Mouse (Mus musculus) embryo, embryonic 10.5 days (tissue): ENCODE measurements around the gene Nfyc.

Experiments
- DNase-seq: peaks from one replicate; pipeline ENCODE4 v3.0.0-alpha.2; 2015; ENCODE audit warnings: low spot score

Gene Nfyc

GRCm38 (mm10) chr4:120747941-120748866 is 83.2 kb downstream of the Nfyc start, which contains the start of gene Kcnq4:
Kcnq4 (minus strand) TSS chr4:120748612.
- DNase-seq, result peak; percentile 32

- DNase-seq, result peak; percentile 39
Observed at GRCm38 (mm10) chr4:120747243-120747792, 84.1 kb downstream of the Nfyc start.

- DNase-seq, result peak; percentile 44
Observed at GRCm38 (mm10) chr4:120746552-120747150, 84.7 kb downstream of the Nfyc start.

- DNase-seq, result peak; percentile 38
Observed at GRCm38 (mm10) chr4:120745731-120746551, 85.4 kb downstream of the Nfyc start.

GRCm38 (mm10) chr4:120743636-120744035 is 87.7 kb downstream of the Nfyc start:
- no peak for DNase-seq

GRCm38 (mm10) chr4:120741303-120741702 is 90.1 kb downstream of the Nfyc start:
- no peak for DNase-seq

- DNase-seq, result no peak
Observed at GRCm38 (mm10) chr4:120734012-120734622, 97.3 kb downstream of the Nfyc start.

- DNase-seq, result no peak
Observed at GRCm38 (mm10) chr4:120732737-120733136, 98.6 kb downstream of the Nfyc start.

GRCm38 (mm10) chr4:120731030-120731644 is 100.2 kb downstream of the Nfyc start:
- DNase-seq, result peak; percentile 89

- DNase-seq, result no peak
Observed at GRCm38 (mm10) chr4:120730574-120730973, 100.8 kb downstream of the Nfyc start.

- DNase-seq, result no peak
Observed at GRCm38 (mm10) chr4:120730146-120730545, 101.2 kb downstream of the Nfyc start.

- peak; percentile 59 for DNase-seq
Observed at GRCm38 (mm10) chr4:120729441-120729840, 101.9 kb downstream of the Nfyc start.

GRCm38 (mm10) chr4:120727842-120728241 is 103.5 kb downstream of the Nfyc start:
- DNase-seq, result no peak

GRCm38 (mm10) chr4:120726174-120726573 is 105.2 kb downstream of the Nfyc start:
- no peak for DNase-seq

GRCm38 (mm10) chr4:120725516-120726090 is 105.8 kb downstream of the Nfyc start:
- peak; percentile 63 for DNase-seq

GRCm38 (mm10) chr4:120721574-120721973 is 109.8 kb downstream of the Nfyc start:
- DNase-seq, result no peak

- peak; percentile 32 for DNase-seq
Observed at GRCm38 (mm10) chr4:120719152-120719551, 112.2 kb downstream of the Nfyc start.

- no peak for DNase-seq
Observed at GRCm38 (mm10) chr4:120717591-120717990, 113.8 kb downstream of the Nfyc start.

- DNase-seq, result no peak
Observed at GRCm38 (mm10) chr4:120716765-120717164, 114.6 kb downstream of the Nfyc start.

- DNase-seq, result peak; percentile 82
Observed at GRCm38 (mm10) chr4:120716141-120716571, 115.2 kb downstream of the Nfyc start.
